Mouse (Mus musculus) bone marrow, adult 2 months (tissue): ENCODE measurements around the gene Hhip. TPM values are rescaled to one million over a fixed set of nuclear protein-coding genes. Genes with fewer than 3 reads are reported as not detected.

Experiments
- H3K27ac ChIP-seq: fragments of 200-500 bp; 2 replicates; pipeline ENCODE4 v1.5.1; 2012; ENCODE audit warnings: low read depth, mild to moderate bottlenecking, control low read depth, inconsistent platforms, low read length; ENCODE audit not compliant: control insufficient read depth, poor library complexity, insufficient read depth
- H3K4me1 ChIP-seq: fragments of 200-500 bp; 2 replicates; pipeline ENCODE4 v1.6.1; 2011; ENCODE audit warnings: low read length; ENCODE audit not compliant: control insufficient read depth, insufficient read depth
- H3K4me3 ChIP-seq: fragments of 200-500 bp; replicated peaks from 2 replicates; pipeline ENCODE3; 2011; ENCODE audit warnings: mild to moderate bottlenecking, low read depth, low read length, control low read depth; ENCODE audit not compliant: control insufficient read depth
- CTCF ChIP-seq: fragments of 200-500 bp; IDR thresholded peaks from 2 replicates; pipeline ENCODE4 v1.5.1; 2011; ENCODE audit warnings: low read length, control low read depth; ENCODE audit not compliant: control insufficient read depth, insufficient read depth
- POLR2A ChIP-seq: fragments of 200-500 bp; IDR thresholded peaks from 2 replicates; pipeline ENCODE4 v1.6.1; 2011; ENCODE audit warnings: low read depth, mild to moderate bottlenecking, control low read depth, low read length, borderline replicate concordance; ENCODE audit not compliant: control insufficient read depth
- WGBS: fragments of 180-500 bp; shearing (Covaris S2); methylation state at CpG from one replicate; pipeline ENCODE4 v1.1.7; 2018; 5-methylcytosine and 5-hydroxymethylcytosine counted together
- polyA plus RNA-seq: library from polyadenylated mRNA; stranded (reverse); fragments of >200 nt; gene quantifications from 2 replicates; pipeline ENCODE4 v1.2.4, GENCODE M21; 2011; ENCODE audit warnings: low replicate concordance; ENCODE audit not compliant: missing spikeins, insufficient read depth, insufficient read length

The Hhip gene
- not detected in 2 replicates for polyA plus RNA-seq

- no peak for TF ChIP-seq POLR2A
- TF ChIP-seq CTCF = no peak
- H3K4me1 ChIP-seq = no peaks in the 10 kb centered on the region
- no peak within 1 kb of the TSS for H3K4me3 ChIP-seq
- 0 out of 2 replicates have a peak within 1 kb of the TSS, but pooled peaks have one; percentile 6 for H3K27ac ChIP-seq
- 2% methylated on average over 38 of the region's 56 CpGs for WGBS
Observed at GRCm38 (mm10) chr8:80057198-80058174, at the start of gene Hhip. Gene Hhip (minus strand): TSS chr8:80058006.

- TF ChIP-seq CTCF (no peak), POLR2A (no peak)
- H3K27ac ChIP-seq = no peak overlapping the region
- 82% methylated on average over 2 of the region's 2 CpGs for WGBS
- no peak overlapping the region for H3K4me3 ChIP-seq
- H3K4me1 ChIP-seq = no peaks in the 10 kb centered on the region
Observed at GRCm38 (mm10) chr8:80087021-80087420, 29.2 kb upstream of the Hhip start.

DNA sequence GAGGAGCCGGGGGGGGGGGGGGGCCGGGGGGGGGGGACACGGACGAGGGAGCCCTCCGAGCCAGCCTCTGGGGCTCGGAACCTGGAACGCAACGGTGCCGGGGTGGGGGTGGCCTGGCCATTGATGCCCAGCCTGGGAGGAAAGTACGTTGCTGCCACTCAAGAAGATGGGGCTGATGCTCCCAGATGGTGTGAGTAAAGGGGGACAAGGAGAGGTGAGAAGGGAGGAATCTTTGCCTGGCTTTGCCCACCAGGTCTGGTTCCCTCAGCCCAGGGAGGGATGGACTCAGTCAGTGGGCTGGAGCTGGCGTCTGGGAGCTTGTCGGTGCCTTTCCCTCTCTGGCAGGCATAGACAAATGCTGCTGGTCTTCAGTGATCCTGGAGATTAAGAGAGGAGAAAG is 387 bp upstream of the Hhip start:
- no peak overlapping the region for H3K4me3 ChIP-seq

GRCm38 (mm10) chr8:80056331-80057070 is 1.3 kb downstream of the Hhip start:
- TF ChIP-seq CTCF = no peak
- no peak for TF ChIP-seq POLR2A
- H3K27ac ChIP-seq = no peak overlapping the region
- no peak overlapping the region for H3K4me3 ChIP-seq
- WGBS = 13% methylated on average over 13 of the region's 13 CpGs
- no peaks in the 10 kb centered on the region for H3K4me1 ChIP-seq

More for the DNA sequence above, 387 bp upstream of the Hhip start:
- TF ChIP-seq CTCF = no peak
- TF ChIP-seq POLR2A = no peak
- Histone ChIP-seq H3K27ac (no peak overlapping the region), H3K4me1 (no peaks in the 10 kb centered on the region)
- 7% methylated on average over 10 of the region's 12 CpGs for WGBS

DNA sequence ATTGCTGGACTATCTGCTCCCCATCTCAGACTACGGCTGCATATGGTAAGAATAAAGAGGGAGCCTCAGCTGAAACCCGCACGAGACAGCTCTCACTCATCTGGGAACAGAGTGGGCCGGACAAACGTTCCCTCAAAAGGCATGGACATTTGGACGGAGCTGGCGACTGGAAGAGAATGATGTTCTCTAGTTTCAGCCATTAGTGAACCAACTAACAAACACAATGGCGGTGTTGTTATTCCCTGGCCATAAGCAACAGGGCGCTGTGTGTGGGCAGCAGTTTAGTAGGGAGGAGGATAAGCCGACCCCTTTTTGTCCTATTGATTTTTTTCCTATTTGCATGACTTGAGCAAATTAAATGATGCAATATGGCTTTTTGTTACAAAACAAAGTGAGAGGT is 2.0 kb downstream of the Hhip start:
- H3K4me1 ChIP-seq = no peaks in the 10 kb centered on the region
- no peak overlapping the region for H3K4me3 ChIP-seq
- 53% methylated on average over 10 of the region's 10 CpGs for WGBS
- H3K27ac ChIP-seq = no peak overlapping the region
- TF ChIP-seq CTCF (no peak), POLR2A (no peak)

DNA sequence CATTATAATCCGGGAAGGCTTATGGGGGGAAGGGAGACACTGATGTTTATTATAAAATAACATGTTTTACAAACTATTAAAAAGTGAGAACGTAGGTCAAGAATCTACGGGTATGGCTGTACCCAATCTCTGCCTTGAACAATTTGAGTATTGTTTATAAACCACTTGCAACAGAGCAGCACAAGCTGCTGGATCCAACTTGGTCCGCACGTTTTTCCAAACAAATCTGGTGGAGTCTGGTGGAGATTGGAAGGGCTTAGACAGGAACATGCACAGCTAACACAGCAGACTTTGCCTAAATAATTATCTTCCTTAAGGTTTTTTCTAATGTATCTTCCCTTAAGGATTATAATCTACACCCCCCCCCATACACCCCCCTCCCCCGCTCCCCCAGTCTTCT is 2.7 kb downstream of the Hhip start:
- no peak overlapping the region for H3K27ac ChIP-seq
- H3K4me3 ChIP-seq = no peak overlapping the region
- no peaks in the 10 kb centered on the region for H3K4me1 ChIP-seq
- no peak for TF ChIP-seq POLR2A
- no peak for TF ChIP-seq CTCF
- WGBS = 75% methylated on average over 6 of the region's 6 CpGs

DNA sequence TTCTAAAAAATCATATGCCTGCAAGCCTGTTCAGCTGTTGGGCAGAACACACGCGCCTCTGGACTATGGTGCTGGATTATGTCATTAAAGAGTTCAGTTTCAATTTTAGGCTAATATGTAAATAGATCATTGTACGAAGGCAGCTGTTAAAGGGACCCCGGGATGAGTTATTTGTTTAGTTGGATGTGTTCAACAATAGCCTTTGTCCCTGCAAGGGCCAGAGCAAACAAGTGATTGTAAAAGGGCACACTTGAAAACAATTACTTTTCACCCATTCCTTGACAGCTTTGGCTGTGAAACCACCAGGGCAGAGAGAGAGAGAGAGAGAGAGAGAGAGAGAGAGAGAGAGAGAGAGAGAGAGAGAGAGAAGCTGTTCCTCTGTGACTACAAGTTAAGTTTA is 3.6 kb downstream of the Hhip start:
- WGBS = 69% methylated on average over 4 of the region's 4 CpGs
- H3K4me1 ChIP-seq = no peaks in the 10 kb centered on the region
- H3K4me3 ChIP-seq = no peak overlapping the region
- TF ChIP-seq CTCF (no peak), POLR2A (no peak)
- H3K27ac ChIP-seq = no peak overlapping the region

GRCm38 (mm10) chr8:80052838-80053237 is 5.0 kb downstream of the Hhip start:
- Histone ChIP-seq H3K4me1 (no peaks in the 10 kb centered on the region), H3K4me3 (no peak overlapping the region), H3K27ac (no peak overlapping the region)
- 61% methylated on average over 1 of the region's 1 CpGs for WGBS
- no peak for TF ChIP-seq POLR2A
- no peak for TF ChIP-seq CTCF
